Mouse (Mus musculus) frontal cortex, postnatal 10 days (tissue): Measurements from ENCODE around the gene Olfr648.

Experiments
- DNase-seq, 2 experiments: peaks; one replicate each; pipeline ENCODE4 v3.0.0; 2022; ENCODE audit warnings: low spot score in 2 of 2, mixed read lengths in 1 of 2

The Olfr648 gene

DNA sequence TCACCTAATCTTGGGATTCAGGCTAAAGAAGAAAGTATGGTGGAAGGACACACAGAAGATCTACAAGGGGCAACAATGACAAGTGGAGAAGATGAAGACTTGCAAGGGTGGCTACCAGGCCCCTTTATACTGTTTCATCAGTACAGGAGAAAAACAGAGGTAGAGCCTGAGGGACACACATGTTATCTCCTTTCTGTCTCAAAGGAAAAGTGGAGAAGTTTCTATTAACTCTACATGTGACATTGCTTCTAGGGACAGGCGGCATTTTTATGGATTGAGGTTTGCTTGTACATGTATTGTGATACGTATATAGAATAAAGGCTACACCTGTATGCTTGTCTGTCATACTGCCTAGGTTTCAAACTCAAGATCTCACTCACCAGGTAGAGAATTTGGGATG is at the start of gene Olfr648:
Gene Olfr648 (minus strand): TSS at position 101 of the 400 bp plus-strand sequence.
- DNase-seq: no peak

DNA sequence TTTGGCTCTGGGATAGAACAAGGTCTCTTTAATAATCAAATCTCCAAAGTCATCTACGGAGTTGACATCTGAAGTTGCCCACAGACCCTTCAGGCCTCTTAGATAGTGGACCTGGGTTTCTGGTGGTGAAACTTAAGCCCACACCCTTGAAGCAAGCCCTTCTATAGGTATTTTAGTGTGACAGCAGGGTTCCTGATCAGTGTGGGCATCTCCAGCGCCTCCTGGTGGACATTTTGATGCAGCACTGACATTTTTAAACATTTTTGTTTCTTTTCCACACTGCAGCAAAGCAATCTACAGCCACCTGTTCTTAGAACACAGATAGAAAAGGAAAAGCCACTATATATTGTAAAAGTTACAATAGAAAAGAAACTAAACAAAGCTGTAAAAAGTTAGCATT is 48.0 kb upstream of the Olfr648 start:
- DNase-seq: no peak

DNA sequence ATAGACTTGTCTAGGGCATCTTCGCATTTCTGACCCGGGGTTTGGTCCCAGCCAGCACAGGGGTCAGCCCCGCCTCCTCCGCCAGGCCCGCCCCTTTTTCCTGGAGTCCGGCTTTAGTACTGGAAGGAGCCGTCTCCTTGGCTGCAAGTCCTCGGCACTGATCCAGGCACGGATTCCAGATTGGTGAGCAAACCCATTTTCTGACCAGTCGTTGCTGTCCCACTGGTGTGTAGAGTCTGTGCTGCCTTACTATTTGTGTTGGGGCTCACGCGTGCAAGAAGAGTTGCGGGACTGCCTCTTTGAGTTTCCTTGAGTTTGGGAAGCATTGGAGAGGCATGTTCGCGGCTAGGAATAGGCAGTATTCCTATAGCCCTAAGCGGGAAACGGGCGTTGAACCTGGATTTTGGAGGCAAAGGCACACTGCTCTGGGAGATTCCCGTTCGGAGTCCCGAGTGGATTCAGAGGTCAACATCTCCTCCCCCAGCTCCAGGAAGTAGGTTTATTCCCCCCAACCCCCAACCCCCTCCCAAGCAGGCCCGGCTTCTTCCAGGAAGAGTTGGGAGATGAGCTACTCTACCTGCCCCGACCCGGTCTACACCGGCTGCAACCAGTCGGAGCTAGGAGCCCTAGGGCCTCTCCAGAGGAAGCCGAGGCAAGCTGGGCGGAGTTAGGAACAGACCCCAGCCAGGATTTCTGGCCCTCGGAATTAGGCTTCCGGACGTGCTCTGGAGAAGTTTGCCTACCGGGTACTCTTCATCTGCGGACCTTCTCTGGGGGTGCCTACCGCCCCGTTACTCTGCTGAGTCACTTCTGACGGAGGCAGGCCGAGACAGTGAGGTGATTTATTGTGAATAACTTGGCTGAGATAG is 35.7 kb upstream of the Olfr648 start, which contains the start of gene Trim6:
Gene Trim6 (plus strand): TSS at position 93 of the 869 bp plus-strand sequence.
- DNase-seq: peak in 1 of 2 experiments; percentile 10

DNA sequence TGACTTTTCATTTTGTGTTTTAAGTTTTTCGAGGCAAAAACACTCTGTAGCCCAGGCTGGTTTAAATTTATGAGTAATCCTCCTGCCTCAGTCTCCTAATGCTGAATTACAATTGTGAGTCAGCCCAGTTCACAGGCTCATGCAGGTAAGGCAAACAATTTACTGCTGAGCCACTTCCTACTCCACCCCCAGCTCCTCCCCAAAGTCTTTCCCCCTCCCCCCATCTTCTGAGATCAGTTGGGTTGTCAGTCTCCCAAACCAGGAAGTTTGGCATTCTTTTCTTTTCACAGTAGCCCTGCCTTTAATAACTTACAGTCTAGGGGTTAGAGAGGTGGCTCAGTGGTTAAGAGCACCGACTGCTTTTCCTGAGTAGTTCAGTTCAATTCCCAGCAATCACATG is 34.7 kb upstream of the Olfr648 start:
- no peak for DNase-seq

DNA sequence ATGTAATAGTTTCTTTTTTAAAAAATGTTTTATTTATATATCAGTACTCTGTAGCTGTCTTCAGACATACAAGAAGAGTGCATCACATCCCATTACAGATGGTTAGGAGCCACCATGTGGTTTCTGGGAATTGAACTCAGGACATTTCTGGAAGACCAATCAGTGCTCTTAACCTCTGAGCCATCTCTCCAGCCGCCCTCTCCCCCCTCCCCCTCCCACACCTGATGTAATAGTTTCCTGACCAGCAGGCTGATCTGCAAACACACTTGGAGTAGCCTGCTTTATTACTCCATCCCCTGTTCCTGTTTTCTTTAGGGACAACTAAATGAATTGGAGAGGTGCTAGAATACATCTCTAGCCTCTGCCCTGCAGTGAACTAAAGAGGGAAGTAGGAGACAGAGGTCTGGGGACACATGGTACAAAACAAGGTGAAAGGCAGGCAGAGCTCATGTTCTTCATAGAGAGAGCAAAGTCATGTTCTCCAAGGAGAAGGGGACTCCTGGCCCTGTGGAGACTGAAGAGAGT is 32.9 kb upstream of the Olfr648 start:
- no peak for DNase-seq

DNA sequence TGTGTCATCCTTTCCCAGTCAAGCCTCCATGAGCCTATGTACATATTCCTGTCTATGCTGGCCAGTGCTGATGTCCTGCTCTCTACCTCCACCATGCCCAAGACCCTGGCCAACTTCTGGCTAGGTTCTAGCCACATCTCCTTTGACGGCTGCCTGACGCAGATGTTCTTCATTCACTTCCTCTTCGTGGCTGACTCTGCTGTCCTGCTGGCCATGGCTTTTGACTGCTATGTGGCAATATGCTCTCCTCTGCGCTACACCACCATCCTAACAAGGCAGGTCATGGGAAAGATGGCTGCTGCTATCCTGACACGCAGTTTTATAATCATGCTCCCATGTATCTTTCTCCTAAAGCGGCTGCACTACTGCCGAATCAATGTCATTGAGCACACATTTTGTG is 23.0 kb upstream of the Olfr648 start:
- DNase-seq: no peak

DNA sequence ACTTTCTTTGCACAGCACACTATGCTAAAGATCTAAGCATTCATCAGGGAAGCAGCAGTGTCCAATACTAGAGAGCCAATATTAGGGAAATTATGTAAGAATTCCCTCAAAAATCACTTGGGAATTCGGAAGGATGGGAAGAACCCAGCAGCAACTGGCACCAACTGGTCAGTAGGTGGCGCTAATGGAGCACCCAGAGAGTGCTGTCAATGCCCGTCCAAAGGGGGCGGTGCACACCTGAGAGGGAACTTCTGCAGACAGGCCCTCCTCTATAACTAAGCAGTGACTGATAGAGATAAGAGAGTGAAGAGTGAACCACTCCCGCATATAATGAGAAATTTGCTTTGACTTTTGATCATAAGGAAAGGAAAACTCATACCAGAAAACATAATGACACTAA is 16.6 kb upstream of the Olfr648 start:
- peak in 1 of 2 experiments; percentile 24 for DNase-seq

DNA sequence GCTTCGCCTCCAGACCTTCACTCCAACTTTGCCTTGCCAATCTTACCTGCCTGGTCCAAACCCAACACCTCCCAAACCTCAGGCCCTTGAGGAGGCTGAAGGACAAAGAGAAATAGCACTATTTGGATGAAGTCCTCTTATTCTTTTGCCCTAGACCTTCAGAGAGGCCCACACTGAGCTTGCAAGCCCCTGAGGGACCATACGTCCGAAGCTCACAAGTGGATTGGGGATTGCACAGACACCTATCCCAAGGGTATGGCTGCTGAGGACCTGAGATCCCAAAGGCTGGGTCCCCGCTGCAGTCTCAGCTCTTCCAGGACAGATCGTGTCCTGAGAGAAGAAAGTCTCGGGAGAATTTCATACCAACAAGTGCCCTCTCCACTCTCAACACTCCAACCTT is 12.7 kb upstream of the Olfr648 start, which contains the start of gene Olfr649:
Gene Olfr649 (minus strand): TSS at position 101 of the 400 bp plus-strand sequence.
- DNase-seq: no peak

DNA sequence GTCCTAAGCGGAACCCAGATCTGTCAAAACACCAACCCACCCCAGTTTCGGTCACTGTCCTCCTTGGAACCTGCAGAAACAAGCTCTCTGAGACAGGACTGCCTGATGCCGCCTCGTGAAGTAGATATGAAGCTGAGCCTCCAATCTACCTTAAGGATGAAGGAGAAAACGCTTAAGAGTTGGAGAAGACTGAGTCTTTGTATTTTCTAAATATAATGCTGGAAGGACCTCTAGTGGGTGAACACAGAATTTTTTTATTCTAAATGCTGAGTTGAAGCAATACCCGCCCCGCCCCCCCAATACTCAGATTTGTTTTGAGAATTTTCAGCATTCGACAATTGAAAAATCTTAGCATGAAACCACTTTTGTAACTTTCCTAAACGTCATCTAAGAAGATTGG is 8.1 kb upstream of the Olfr648 start:
- no peak for DNase-seq

DNA sequence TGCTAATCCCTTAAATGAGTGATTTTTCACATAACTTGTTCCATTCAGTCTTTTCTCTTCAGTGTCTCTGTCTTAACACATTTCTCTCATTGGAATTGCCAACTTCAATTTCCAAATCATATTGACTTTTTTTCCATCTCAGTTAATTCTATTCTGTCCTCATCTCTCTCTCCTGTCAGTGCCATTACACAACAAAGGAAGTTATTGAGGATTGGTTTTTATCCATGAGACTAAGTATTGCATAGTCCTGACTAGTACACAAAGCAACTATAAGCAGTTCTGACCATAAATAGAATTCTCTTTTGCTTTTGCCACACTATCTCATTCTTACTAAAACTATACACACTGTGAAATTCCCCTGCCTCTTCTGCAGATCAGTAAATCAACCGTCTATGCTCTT is 4.1 kb downstream of the Olfr648 start:
- DNase-seq: no peak

DNA sequence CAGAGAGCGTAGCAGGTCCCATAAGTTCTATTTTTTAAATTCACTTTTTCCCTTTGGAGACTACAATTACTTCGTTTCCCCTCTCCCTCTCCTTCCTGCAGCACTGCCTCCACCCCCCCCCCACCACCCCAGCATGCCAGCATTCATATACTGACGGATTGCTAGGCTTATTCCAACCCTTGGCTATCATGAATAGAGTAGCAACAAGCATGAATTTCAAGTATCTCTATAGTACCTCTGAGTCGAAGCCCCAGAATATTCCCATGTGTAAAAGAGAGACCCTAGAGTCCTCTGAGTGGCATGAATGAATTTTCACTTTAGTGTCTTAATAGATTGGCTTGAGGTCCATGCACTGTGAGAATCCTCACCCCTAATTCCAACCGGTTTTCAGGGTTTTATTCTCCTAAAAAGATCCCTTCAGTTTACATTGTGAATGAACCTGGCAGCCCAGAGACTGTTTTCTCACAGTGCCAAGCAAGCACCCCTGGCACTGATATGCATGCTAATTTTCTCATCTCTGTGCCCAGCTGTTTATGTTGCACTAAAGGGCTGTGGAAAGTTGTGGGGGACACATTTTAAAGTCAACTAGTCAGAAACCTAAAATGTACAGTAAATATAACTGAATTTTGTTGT is 4.7 kb downstream of the Olfr648 start:
- no peak for DNase-seq

DNA sequence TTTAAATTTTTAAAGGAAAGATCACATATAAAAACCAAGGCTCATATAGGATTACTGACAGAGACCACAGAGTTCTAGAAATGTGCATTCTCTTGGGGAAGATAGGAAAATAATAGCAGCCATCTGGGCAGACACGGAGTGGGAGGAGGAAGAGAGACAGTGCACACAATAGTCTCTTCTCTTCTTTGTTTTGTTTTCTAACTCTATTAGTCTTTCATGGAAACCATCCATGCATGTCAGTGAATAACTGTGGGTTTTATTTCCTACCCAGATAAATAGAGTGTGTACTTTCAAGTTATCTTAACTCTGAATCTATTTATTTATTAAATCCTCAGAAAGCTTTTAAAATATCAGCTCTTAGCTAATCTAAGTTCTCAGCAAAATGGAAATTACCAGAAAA is 8.1 kb downstream of the Olfr648 start:
- DNase-seq: no peak

DNA sequence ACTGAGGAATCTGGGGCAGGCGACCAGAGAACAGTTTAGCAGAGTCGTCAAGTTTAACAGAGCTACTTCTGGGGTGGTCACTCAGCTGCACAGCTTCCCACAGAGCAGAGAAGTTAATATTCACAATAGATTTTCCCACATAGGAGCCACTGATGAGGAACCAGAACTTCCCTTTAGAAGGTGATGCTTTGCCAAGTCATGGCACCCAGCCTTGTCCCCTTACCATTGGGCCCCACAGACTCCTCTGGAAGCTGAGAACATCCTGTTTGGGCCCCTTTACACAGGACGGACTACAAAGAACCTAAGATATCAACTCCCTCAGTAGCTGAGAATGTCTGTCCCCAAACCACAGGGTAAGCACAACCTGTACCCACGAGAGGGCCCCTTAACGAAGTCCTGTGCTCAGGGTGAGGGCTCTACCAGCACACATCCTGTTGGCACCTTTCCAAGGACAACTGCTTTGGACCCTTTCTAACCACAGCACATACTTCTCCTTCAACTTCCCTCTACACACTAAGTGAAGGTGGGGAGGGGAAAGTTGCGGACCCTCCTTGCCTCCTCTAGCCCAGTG is 13.5 kb downstream of the Olfr648 start:
- no peak for DNase-seq

DNA sequence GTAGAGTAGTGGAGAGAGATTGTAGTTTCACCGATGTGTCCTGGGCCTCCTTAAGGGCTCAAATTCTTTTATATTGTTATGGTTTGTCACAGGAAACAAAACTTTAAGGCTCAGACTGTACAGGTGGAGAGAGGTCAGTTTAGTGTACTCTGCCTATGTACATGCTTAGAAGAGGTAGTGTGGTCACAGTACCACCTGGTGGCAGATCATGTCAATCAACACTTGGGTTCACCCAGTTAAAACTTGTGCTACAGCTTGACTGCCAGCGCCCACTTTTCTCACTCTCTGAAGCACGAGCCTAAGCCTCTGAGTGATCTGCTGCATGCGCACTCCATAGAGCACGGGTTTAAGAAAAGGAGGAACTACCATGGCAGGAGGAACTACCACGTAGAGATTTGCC is 16.1 kb downstream of the Olfr648 start:
- no peak for DNase-seq

DNA sequence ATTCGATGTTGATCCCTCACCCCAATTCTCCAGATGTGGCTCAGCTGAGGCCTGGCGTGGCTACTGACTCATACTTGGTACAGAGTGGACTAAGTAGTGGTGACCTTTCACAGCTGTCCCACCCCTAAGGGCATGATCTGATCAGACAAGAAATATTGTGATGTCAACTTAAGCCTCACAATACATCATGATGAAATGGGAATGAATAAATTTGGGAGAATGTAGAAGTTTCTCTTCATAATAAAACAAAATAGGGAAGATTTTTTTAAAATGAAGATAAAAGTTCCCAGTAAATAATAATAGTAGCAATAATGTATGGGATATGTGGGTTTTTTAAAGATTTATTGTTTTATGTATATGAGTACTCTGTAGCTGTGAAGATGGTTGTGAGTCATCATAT is 32.7 kb downstream of the Olfr648 start, which contains the start of gene Ubqlnl:
Gene Ubqlnl (minus strand): TSS at position 101 of the 400 bp plus-strand sequence.
- DNase-seq: no peak

DNA sequence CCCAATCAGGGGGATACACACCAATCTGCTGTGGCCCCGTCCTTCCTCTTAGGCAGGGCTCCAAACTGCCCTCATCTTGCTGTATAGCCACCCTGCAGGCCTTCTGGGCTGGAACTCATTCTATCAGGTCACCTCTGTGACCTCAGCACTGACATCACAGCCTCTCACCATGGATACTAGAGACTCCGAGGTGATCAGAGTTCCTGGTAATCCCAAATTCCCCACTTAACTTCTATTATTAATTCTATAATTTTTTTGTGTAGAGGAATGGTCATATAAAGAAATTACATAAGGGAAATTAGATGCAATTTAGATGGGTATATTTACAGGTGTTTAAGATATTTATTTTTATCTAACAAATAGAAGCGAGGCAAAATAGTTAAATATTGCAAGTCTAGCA is 40.0 kb downstream of the Olfr648 start, which contains the start of gene Ubqln3:
Gene Ubqln3 (minus strand): TSS at position 101 of the 400 bp plus-strand sequence.
- DNase-seq: no peak

DNA sequence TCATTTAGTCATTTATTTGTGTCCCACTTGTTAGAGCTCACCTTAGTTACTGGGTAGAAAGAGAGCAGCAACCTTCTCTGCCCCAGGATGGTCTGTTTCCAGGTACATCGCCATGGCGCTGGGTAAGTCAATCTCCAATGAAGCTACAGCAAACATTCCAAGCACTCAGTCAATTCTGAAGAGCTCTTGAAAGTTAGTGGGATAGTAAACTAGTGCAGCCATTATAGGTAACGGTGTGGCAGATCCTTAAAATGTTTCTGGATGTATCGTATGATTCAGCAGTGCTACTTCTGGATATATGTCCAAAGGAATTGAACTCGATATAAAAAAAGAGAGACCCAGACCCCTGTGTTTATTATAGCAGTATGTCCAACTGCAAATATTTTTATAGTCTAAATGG is 45.9 kb downstream of the Olfr648 start, which contains the start of gene Olfr643:
Gene Olfr643 (minus strand): TSS at position 101 of the 400 bp plus-strand sequence.
- DNase-seq: no peak

DNA sequence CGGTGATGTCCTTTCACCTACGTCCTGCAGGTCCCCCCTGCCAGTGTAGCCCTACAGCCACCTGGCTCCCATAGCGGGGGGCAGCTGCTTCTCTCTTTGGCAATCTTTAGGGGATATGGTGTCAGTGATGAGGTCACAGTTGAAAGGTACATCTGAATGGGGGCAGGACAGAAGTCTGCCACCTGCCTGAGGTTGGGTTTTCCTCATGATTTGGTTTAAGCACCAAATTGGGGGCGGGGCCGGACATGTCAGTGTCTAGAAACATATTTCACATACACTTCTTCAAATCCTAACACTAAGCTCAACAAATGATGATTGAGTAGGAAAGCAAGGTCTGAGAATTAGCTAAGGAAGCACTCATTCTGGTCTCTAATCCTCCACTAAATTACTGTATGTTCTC is 53.5 kb downstream of the Olfr648 start, which contains the start of gene Ubqln5:
Gene Ubqln5 (minus strand): TSS at position 101 of the 400 bp plus-strand sequence.
- no peak for DNase-seq
